Mouse (Mus musculus): ENCODE data around the gene Adgra1. TPM values are rescaled to one million over a fixed set of nuclear protein-coding genes. Genes with fewer than 3 reads are reported as not detected.

Adgra1 gene
- polyA plus RNA-seq, 1 experiment from 2014 or later, result not detected

- ATAC-seq (ENCODE audit: low read depth), result no peak
- H3K27ac ChIP-seq (ENCODE audit: low read length), result no peak overlapping the region
- peaks cover 13% of the 10 kb centered on the region for H3K27me3 ChIP-seq (ENCODE audit: control insufficient read depth, insufficient read depth, low read depth, low read length)
- H3K4me2 ChIP-seq (ENCODE audit: low read depth, low read length), result no peak overlapping the region
- H3K9ac ChIP-seq (ENCODE audit: low read length), result no peak overlapping the region
- H3K36me3 ChIP-seq (ENCODE audit: control insufficient read depth, insufficient read depth, low read length), result no peaks in the 10 kb centered on the region
- H3K4me3 ChIP-seq (ENCODE audit: low read length), result no peak overlapping the region
- 43% methylated on average over 11 of the region's 11 CpGs for WGBS
- no peaks in the 10 kb centered on the region for H3K9me3 ChIP-seq (ENCODE audit: control insufficient read depth, low read length)
- no peaks in the 10 kb centered on the region for H3K4me1 ChIP-seq (replicated peaks; ENCODE audit: control insufficient read depth, insufficient read depth, low read length)
Measured at GRCm38 (mm10) chr7:139910204-139910835, 76.3 kb downstream of the Adgra1 start.

GRCm38 (mm10) chr7:139914141-139915047, 80.4 kb downstream of the Adgra1 start:
- Histone ChIP-seq H3K9ac (ENCODE audit: low read length) (no peak overlapping the region), H3K27me3 (ENCODE audit: control insufficient read depth, insufficient read depth, low read depth, low read length) (peaks cover 12% of the 10 kb centered on the region), H3K4me2 (ENCODE audit: low read depth, low read length) (peak overlapping the region; percentile 54), H3K27ac (ENCODE audit: low read length) (no peak overlapping the region), H3K36me3 (ENCODE audit: control insufficient read depth, insufficient read depth, low read length) (no peaks in the 10 kb centered on the region), H3K9me3 (ENCODE audit: control insufficient read depth, low read length) (no peaks in the 10 kb centered on the region), H3K4me3 (ENCODE audit: low read length) (peak overlapping the region; percentile 39), H3K4me1 (replicated peaks; ENCODE audit: control insufficient read depth, insufficient read depth, low read length) (peaks cover 3% of the 10 kb centered on the region; the same call in 1 of the 2 replicates)
- WGBS, result 8% methylated on average over 29 of the region's 29 CpGs
- ATAC-seq (ENCODE audit: low read depth), result peak; percentile 71

DNA sequence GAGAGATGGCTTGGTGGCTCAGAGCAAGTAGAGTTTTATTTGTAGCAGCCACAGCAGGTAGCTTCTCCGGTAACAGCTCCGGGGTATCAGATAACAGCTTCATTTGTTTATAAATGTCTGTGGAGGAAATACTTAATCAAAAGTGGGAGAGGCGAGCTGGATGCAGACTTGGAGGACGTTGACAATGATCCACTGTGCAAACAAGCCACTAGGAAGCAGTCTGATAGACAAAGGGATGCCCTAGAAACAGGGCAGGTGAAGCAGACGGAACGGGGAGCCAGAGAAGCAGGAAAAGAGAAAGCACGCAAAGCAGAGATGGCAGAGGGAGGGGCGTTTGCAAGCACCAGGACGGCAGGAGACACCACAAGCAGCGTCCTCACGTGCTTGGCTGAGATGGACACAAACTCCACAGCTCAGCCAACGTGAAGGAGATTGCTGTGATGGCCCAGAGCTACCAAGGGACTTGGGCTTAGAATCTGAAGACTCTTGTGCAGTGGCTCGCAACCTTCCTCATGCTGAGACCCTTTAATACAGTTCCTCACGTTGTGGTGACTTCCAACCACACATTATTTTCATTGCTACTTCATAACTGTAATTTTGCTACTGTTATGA, 81.8 kb downstream of the Adgra1 start:
- peaks cover 12% of the 10 kb centered on the region for H3K27me3 ChIP-seq (ENCODE audit: control insufficient read depth, insufficient read depth, low read depth, low read length)
- WGBS, result 5% methylated on average over 14 of the region's 14 CpGs
- H3K9me3 ChIP-seq (ENCODE audit: control insufficient read depth, low read length), result no peaks in the 10 kb centered on the region
- no peaks in the 10 kb centered on the region for H3K36me3 ChIP-seq (ENCODE audit: control insufficient read depth, insufficient read depth, low read length)
- ATAC-seq (ENCODE audit: low read depth), result no peak
- peaks cover 3% of the 10 kb centered on the region; the same call in 1 of the 2 replicates for H3K4me1 ChIP-seq (replicated peaks; ENCODE audit: control insufficient read depth, insufficient read depth, low read length)
- H3K4me2 ChIP-seq (ENCODE audit: low read depth, low read length), result no peak overlapping the region; the same call in 1 of the 2 replicates
- no peak overlapping the region for H3K4me3 ChIP-seq (ENCODE audit: low read length)
- no peak overlapping the region for H3K27ac ChIP-seq (ENCODE audit: low read length)
- H3K9ac ChIP-seq (ENCODE audit: low read length), result no peak overlapping the region

- Histone ChIP-seq H3K36me3 (ENCODE audit: control insufficient read depth, insufficient read depth, low read length) (no peaks in the 10 kb centered on the region), H3K9ac (ENCODE audit: low read length) (no peak overlapping the region), H3K9me3 (ENCODE audit: control insufficient read depth, low read length) (no peaks in the 10 kb centered on the region), H3K4me1 (replicated peaks; ENCODE audit: control insufficient read depth, insufficient read depth, low read length) (peaks cover 3% of the 10 kb centered on the region; the same call in 1 of the 2 replicates), H3K27me3 (ENCODE audit: control insufficient read depth, insufficient read depth, low read depth, low read length) (peaks cover 12% of the 10 kb centered on the region), H3K4me2 (ENCODE audit: low read depth, low read length) (no peak overlapping the region), H3K27ac (ENCODE audit: low read length) (no peak overlapping the region), H3K4me3 (ENCODE audit: low read length) (no peak overlapping the region)
- ATAC-seq (ENCODE audit: low read depth), result no peak
- WGBS, result 0% methylated on average over 1 of the region's 1 CpGs
Measured at GRCm38 (mm10) chr7:139916345-139916744, 82.4 kb downstream of the Adgra1 start.

- H3K27ac ChIP-seq (ENCODE audit: low read length), result no peak overlapping the region
- ATAC-seq (ENCODE audit: low read depth), result no peak
- no peak overlapping the region for H3K4me3 ChIP-seq (ENCODE audit: low read length)
- H3K4me1 ChIP-seq (replicated peaks; ENCODE audit: control insufficient read depth, insufficient read depth, low read length), result peaks cover 3% of the 10 kb centered on the region; the same call in 1 of the 2 replicates
- H3K4me2 ChIP-seq (ENCODE audit: low read depth, low read length), result no peak overlapping the region
- H3K9me3 ChIP-seq (ENCODE audit: control insufficient read depth, low read length), result no peaks in the 10 kb centered on the region
- no peaks in the 10 kb centered on the region for H3K36me3 ChIP-seq (ENCODE audit: control insufficient read depth, insufficient read depth, low read length)
- WGBS, result 70% methylated on average over 4 of the region's 4 CpGs
- peaks cover 6% of the 10 kb centered on the region; the same call in 1 of the 2 replicates for H3K27me3 ChIP-seq (ENCODE audit: control insufficient read depth, insufficient read depth, low read depth, low read length)
- H3K9ac ChIP-seq (ENCODE audit: low read length), result no peak overlapping the region
Measured at GRCm38 (mm10) chr7:139918262-139918661, 84.3 kb downstream of the Adgra1 start.

Other genes with a start within 250 kb of the Adgra1 start
- 2.7 and 3.3 TPM in 2 replicates for gene Cfap46, start 150.4 kb upstream of the Adgra1 start, polyA plus RNA-seq (2015; fragmentation: Nextera tagmentation; extraction: Ambion mirVana)
- gene Kndc1, start 60.5 kb downstream of the Adgra1 start, polyA plus RNA-seq (2015; fragmentation: Nextera tagmentation; extraction: Ambion mirVana), result 1.1 and 1.8 TPM in 2 replicates
- 0.13 and 0.63 TPM in 2 replicates for gene Utf1, start 109.6 kb downstream of the Adgra1 start, polyA plus RNA-seq (2015; fragmentation: Nextera tagmentation; extraction: Ambion mirVana)
- gene 6430531B16Rik, start 144.6 kb downstream of the Adgra1 start, polyA plus RNA-seq (2015; fragmentation: Nextera tagmentation; extraction: Ambion mirVana), result 4.1 and 6.2 TPM in 2 replicates
- gene Adam8, start 158.4 kb downstream of the Adgra1 start, polyA plus RNA-seq (2015; fragmentation: Nextera tagmentation; extraction: Ambion mirVana), result 1.9 and 3.1 TPM in 2 replicates
- 39.8 and 41.8 TPM in 2 replicates for gene Zfp511, start 202.2 kb downstream of the Adgra1 start, polyA plus RNA-seq (2015; fragmentation: Nextera tagmentation; extraction: Ambion mirVana)
- 50.5 and 50.6 TPM in 2 replicates for gene Tubgcp2, start 202.5 kb downstream of the Adgra1 start, polyA plus RNA-seq (2015; fragmentation: Nextera tagmentation; extraction: Ambion mirVana)
- gene Msx3, start 214.9 kb downstream of the Adgra1 start, polyA plus RNA-seq (2015; fragmentation: Nextera tagmentation; extraction: Ambion mirVana), result not detected in 2 replicates
- gene Caly, start 248.4 kb downstream of the Adgra1 start, polyA plus RNA-seq (2015; fragmentation: Nextera tagmentation; extraction: Ambion mirVana), result 0.63 and 1.6 TPM in 2 replicates